Mouse (Mus musculus): ENCODE measurements around the gene H2afz.

DNA sequence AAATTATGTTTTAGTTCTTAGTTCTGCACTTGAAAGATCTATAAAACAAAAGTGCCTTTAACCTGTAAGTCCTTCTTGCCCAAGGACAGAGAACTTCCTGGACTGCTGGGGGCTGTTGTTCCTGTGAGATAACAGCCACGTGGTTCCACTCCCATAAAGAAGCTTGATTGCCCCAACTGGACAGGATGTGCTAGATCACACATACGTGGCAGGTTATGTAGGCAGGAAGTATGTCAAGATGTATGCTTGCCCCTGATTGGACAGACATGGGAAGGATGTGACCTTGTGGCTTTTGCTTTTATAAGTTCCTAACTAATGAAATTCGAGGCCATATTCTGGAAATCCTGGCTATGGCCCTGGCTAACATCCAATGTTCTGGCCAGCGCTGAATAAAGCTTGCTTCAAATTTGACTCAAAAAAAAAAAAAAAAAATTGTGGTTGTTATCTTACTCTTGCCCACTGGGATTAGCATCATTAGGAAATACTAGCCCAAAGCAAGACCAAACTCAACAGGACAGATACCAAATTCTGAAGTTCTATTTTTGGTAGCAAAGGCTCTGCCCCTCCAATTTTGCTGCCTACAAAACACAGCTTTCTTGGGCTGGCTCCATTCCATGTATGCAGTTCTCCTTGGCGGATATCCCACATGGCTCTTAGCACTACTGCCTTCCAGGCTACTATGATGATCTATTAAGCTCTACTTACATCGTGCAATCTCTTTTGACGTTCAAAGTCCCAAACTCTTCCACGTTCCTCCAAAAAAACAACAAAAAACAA is 3.7 kb upstream of the H2afz start:
- no peak for TF ChIP-seq CTCF (conservative IDR thresholded peaks at IDR 0.05; ENCODE audit: low read length)
- no peak for TF ChIP-seq POU5F1 (IDR thresholded peaks at IDR 0.05; ENCODE audit: borderline replicate concordance, low read length)
- TF ChIP-seq NANOG (IDR thresholded peaks at IDR 0.05; ENCODE audit: borderline replicate concordance, low read length): no peak

Measured in E14TG2a.4 (cell line).